Mouse (Mus musculus): ENCODE data around the gene Tpcn1. TPM values are rescaled to one million over a fixed set of nuclear protein-coding genes. Genes with fewer than 3 reads are reported as not detected.

The Tpcn1 gene
- polyA plus RNA-seq, 1 experiment from 2014 or later: 28.4 TPM

GRCm38 (mm10) chr5:120555871-120556270, 32.6 kb downstream of the Tpcn1 start:
- H3K4me3 ChIP-seq (replicated peaks): no peak overlapping the region
- peaks cover 53% of the 10 kb centered on the region for H3K36me3 ChIP-seq
- 83% methylated on average over 24 of the region's 24 CpGs for WGBS

GRCm38 (mm10) chr5:120550673-120551072, 37.8 kb downstream of the Tpcn1 start:
- no peak for ATAC-seq (ENCODE audit: insufficient number of reproducible peaks, low FRiP score, low TSS enrichment, low read depth)
- no peak overlapping the region for H3K9ac ChIP-seq
- H3K27ac ChIP-seq (replicated peaks): no peak overlapping the region
- WGBS: 91% methylated on average over 5 of the region's 5 CpGs
- peaks cover 53% of the 10 kb centered on the region for H3K36me3 ChIP-seq
- no peaks in the 10 kb centered on the region for H3K27me3 ChIP-seq
- no peak overlapping the region for H3K4me2 ChIP-seq (replicated peaks)
- H3K4me1 ChIP-seq: no peaks in the 10 kb centered on the region
- no peaks in the 10 kb centered on the region for H3K9me3 ChIP-seq (replicated peaks)
- no peak overlapping the region for H3K4me3 ChIP-seq (replicated peaks)

More at GRCm38 (mm10) chr5:120555871-120556270, 32.6 kb downstream of the Tpcn1 start:
- no peak overlapping the region for H3K27ac ChIP-seq (replicated peaks)
- no peak for ATAC-seq (ENCODE audit: insufficient number of reproducible peaks, low FRiP score, low TSS enrichment, low read depth)
- no peaks in the 10 kb centered on the region for H3K27me3 ChIP-seq
- H3K4me1 ChIP-seq: peaks cover 33% of the 10 kb centered on the region
- no peaks in the 10 kb centered on the region for H3K9me3 ChIP-seq (replicated peaks)
- no peak overlapping the region for H3K4me2 ChIP-seq (replicated peaks)
- H3K9ac ChIP-seq: no peak overlapping the region

GRCm38 (mm10) chr5:120550137-120550536, 38.3 kb downstream of the Tpcn1 start:
- Histone ChIP-seq H3K4me3 (replicated peaks) (no peak overlapping the region), H3K27me3 (no peaks in the 10 kb centered on the region), H3K4me2 (replicated peaks) (no peak overlapping the region), H3K27ac (replicated peaks) (no peak overlapping the region), H3K36me3 (peaks cover 48% of the 10 kb centered on the region), H3K9me3 (replicated peaks) (no peaks in the 10 kb centered on the region), H3K4me1 (no peaks in the 10 kb centered on the region), H3K9ac (no peak overlapping the region)
- WGBS: 75% methylated on average over 5 of the region's 5 CpGs
- ATAC-seq (ENCODE audit: insufficient number of reproducible peaks, low FRiP score, low TSS enrichment, low read depth): no peak

- no peaks in the 10 kb centered on the region for H3K9me3 ChIP-seq (replicated peaks)
- WGBS: 59% methylated on average over 11 of the region's 11 CpGs
- H3K4me2 ChIP-seq (replicated peaks): no peak overlapping the region
- no peak for ATAC-seq (ENCODE audit: insufficient number of reproducible peaks, low FRiP score, low TSS enrichment, low read depth)
- H3K4me3 ChIP-seq (replicated peaks): no peak overlapping the region
- H3K4me1 ChIP-seq: no peaks in the 10 kb centered on the region
- no peak overlapping the region for H3K27ac ChIP-seq (replicated peaks)
- peaks cover 47% of the 10 kb centered on the region for H3K36me3 ChIP-seq
- H3K27me3 ChIP-seq: no peaks in the 10 kb centered on the region
- no peak overlapping the region for H3K9ac ChIP-seq
Observed at GRCm38 (mm10) chr5:120548236-120548850, 40.1 kb downstream of the Tpcn1 start.

- ATAC-seq (ENCODE audit: insufficient number of reproducible peaks, low FRiP score, low TSS enrichment, low read depth): no peak
- Histone ChIP-seq H3K27ac (replicated peaks) (peak overlapping the region; percentile 79; the same call in 1 of the 2 replicates), H3K4me1 (peaks cover 26% of the 10 kb centered on the region), H3K4me3 (replicated peaks) (no peak overlapping the region), H3K9ac (no peak overlapping the region), H3K27me3 (no peaks in the 10 kb centered on the region), H3K36me3 (peaks cover 54% of the 10 kb centered on the region), H3K9me3 (replicated peaks) (no peaks in the 10 kb centered on the region), H3K4me2 (replicated peaks) (no peak overlapping the region)
- 57% methylated on average over 5 of the region's 5 CpGs for WGBS
Observed at GRCm38 (mm10) chr5:120536632-120537031, 51.8 kb downstream of the Tpcn1 start.

GRCm38 (mm10) chr5:120536046-120536445, 52.4 kb downstream of the Tpcn1 start:
- Histone ChIP-seq H3K27ac (replicated peaks) (peak overlapping the region; percentile 79), H3K27me3 (no peaks in the 10 kb centered on the region), H3K9ac (no peak overlapping the region), H3K4me2 (replicated peaks) (no peak overlapping the region), H3K4me3 (replicated peaks) (no peak overlapping the region), H3K4me1 (peaks cover 26% of the 10 kb centered on the region), H3K36me3 (peaks cover 48% of the 10 kb centered on the region), H3K9me3 (replicated peaks) (no peaks in the 10 kb centered on the region)
- WGBS: 64% methylated on average over 13 of the region's 13 CpGs
- no peak for ATAC-seq (ENCODE audit: insufficient number of reproducible peaks, low FRiP score, low TSS enrichment, low read depth)

GRCm38 (mm10) chr5:120534686-120535075, 53.8 kb downstream of the Tpcn1 start:
- peak overlapping the region; percentile 45; the same call in 1 of the 2 replicates for H3K27ac ChIP-seq (replicated peaks)
- no peak overlapping the region for H3K4me3 ChIP-seq (replicated peaks)
- H3K27me3 ChIP-seq: no peaks in the 10 kb centered on the region
- H3K4me1 ChIP-seq: peaks cover 26% of the 10 kb centered on the region
- H3K9me3 ChIP-seq (replicated peaks): no peaks in the 10 kb centered on the region
- 43% methylated on average over 2 of the region's 2 CpGs for WGBS
- no peak overlapping the region for H3K9ac ChIP-seq
- 0 out of 2 replicates have a peak, but pooled peaks have one; percentile 13 for ATAC-seq (ENCODE audit: insufficient number of reproducible peaks, low FRiP score, low TSS enrichment, low read depth)
- H3K4me2 ChIP-seq (replicated peaks): no peak overlapping the region
- peaks cover 35% of the 10 kb centered on the region for H3K36me3 ChIP-seq

- peaks cover 30% of the 10 kb centered on the region for H3K36me3 ChIP-seq
- no peak overlapping the region for H3K9ac ChIP-seq
- ATAC-seq (ENCODE audit: insufficient number of reproducible peaks, low FRiP score, low TSS enrichment, low read depth): no peak
- 45% methylated on average over 15 of the region's 15 CpGs for WGBS
- H3K4me1 ChIP-seq: peaks cover 26% of the 10 kb centered on the region
- H3K4me3 ChIP-seq (replicated peaks): no peak overlapping the region
- no peaks in the 10 kb centered on the region for H3K27me3 ChIP-seq
- H3K4me2 ChIP-seq (replicated peaks): no peak overlapping the region
- H3K27ac ChIP-seq (replicated peaks): peak overlapping the region; percentile 45; the same call in 1 of the 2 replicates
- H3K9me3 ChIP-seq (replicated peaks): no peaks in the 10 kb centered on the region
Observed at GRCm38 (mm10) chr5:120534071-120534685, 54.3 kb downstream of the Tpcn1 start.

GRCm38 (mm10) chr5:120531631-120532030, 56.8 kb downstream of the Tpcn1 start:
- no peak overlapping the region for H3K4me2 ChIP-seq (replicated peaks)
- peaks cover 26% of the 10 kb centered on the region for H3K4me1 ChIP-seq
- no peaks in the 10 kb centered on the region for H3K27me3 ChIP-seq
- no peaks in the 10 kb centered on the region for H3K9me3 ChIP-seq (replicated peaks)
- no peak for ATAC-seq (ENCODE audit: insufficient number of reproducible peaks, low FRiP score, low TSS enrichment, low read depth)
- no peak overlapping the region for H3K4me3 ChIP-seq (replicated peaks)
- WGBS: 85% methylated on average over 8 of the region's 8 CpGs
- H3K36me3 ChIP-seq: peaks cover 9% of the 10 kb centered on the region; the same call in 1 of the 2 replicates
- no peak overlapping the region for H3K27ac ChIP-seq (replicated peaks)
- no peak overlapping the region for H3K9ac ChIP-seq

- 85% methylated on average over 16 of the region's 20 CpGs for WGBS
- no peak for ATAC-seq (ENCODE audit: insufficient number of reproducible peaks, low FRiP score, low TSS enrichment, low read depth)
- H3K36me3 ChIP-seq: peaks cover 10% of the 10 kb centered on the region; the same call in 1 of the 2 replicates
Observed at GRCm38 (mm10) chr5:120527296-120527964, 61.0 kb downstream of the Tpcn1 start.

GRCm38 (mm10) chr5:120526311-120526710, 62.2 kb downstream of the Tpcn1 start:
- ATAC-seq (ENCODE audit: insufficient number of reproducible peaks, low FRiP score, low TSS enrichment, low read depth): no peak
- H3K9me3 ChIP-seq (replicated peaks): no peaks in the 10 kb centered on the region
- peaks cover 11% of the 10 kb centered on the region; the same call in 1 of the 2 replicates for H3K36me3 ChIP-seq
- H3K4me3 ChIP-seq (replicated peaks): no peak overlapping the region
- H3K4me1 ChIP-seq: no peaks in the 10 kb centered on the region
- H3K27ac ChIP-seq (replicated peaks): no peak overlapping the region
- H3K27me3 ChIP-seq: no peaks in the 10 kb centered on the region
- H3K4me2 ChIP-seq (replicated peaks): no peak overlapping the region
- H3K9ac ChIP-seq: no peak overlapping the region
- WGBS: 64% methylated on average over 11 of the region's 11 CpGs

More at GRCm38 (mm10) chr5:120527296-120527964, 61.0 kb downstream of the Tpcn1 start:
- H3K4me2 ChIP-seq (replicated peaks): no peak overlapping the region
- H3K4me1 ChIP-seq: no peaks in the 10 kb centered on the region
- H3K9ac ChIP-seq: no peak overlapping the region
- no peak overlapping the region for H3K4me3 ChIP-seq (replicated peaks)
- H3K9me3 ChIP-seq (replicated peaks): no peaks in the 10 kb centered on the region
- H3K27me3 ChIP-seq: no peaks in the 10 kb centered on the region
- no peak overlapping the region for H3K27ac ChIP-seq (replicated peaks)

Data from embryonic facial prominence, embryonic 15.5 days (tissue).